Mouse (Mus musculus) kidney, adult 2 months (tissue): Measurements from ENCODE around the gene Trmt13.

Source experiments
- CTCF ChIP-seq: fragments of 200-500 bp; conservative IDR thresholded peaks from 2 replicates; pipeline ENCODE4 v1.5.1; 2011; ENCODE audit warnings: low read depth, mild to moderate bottlenecking, control low read depth, low read length, moderate library complexity, mixed read lengths; ENCODE audit not compliant: insufficient read depth, insufficient read length
- POLR2A ChIP-seq: fragments of 200-500 bp; IDR thresholded peaks from one replicate; pipeline ENCODE4 v1.6.1; 2011; ENCODE audit warnings: low read depth, low read length, control low read depth

GRCm38 (mm10) chr3:116594076-116594727 is 20.2 kb downstream of the Trmt13 start:
- TF ChIP-seq POLR2A (no peak), CTCF (no peak; the same call in 1 of the 2 replicates)
